Mouse (Mus musculus): ENCODE data around the gene Prr12. TPM values are rescaled to one million over a fixed set of nuclear protein-coding genes. Genes with fewer than 3 reads are reported as not detected.

Prr12 gene
- polyA plus RNA-seq, 1 experiment from 2014 or later = 18.9 TPM

DNA sequence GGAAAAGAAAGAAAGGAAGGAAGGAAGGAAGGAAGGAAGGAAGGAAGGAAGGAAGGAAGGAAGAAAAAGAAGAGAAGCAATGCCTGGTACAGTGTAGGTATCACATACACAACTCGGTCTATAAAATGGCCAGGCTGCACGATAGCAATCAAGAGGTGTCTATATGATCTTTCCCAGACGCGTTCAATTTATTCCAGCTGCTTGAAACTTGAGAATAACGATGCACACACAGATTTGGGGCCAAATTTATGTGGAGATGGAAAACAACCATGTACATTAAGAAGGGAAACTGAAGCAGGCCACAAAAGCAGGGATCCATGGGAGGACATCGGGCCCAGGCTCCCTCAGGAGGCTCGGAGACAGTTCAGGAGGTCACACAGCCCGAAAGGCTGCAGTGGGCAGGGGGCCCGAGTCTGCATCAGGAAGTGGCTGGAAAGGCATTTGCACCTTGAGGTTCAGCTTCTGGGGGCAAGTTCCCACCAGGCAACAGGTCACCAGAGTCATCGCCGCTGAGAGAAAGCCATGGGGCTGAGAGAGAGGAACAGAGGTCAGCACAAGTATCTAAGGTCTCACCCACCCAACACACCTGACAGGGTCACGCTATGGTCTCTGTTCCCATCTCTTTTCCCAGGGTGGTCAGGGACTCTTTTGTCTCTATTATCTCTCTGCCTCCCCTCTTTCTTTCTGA, 40.3 kb upstream of the Prr12 start:
- peaks cover 27% of the 10 kb centered on the region; the same call in 1 of the 2 replicates for H3K4me1 ChIP-seq (ENCODE audit: control insufficient read depth, insufficient read depth, low read length)
- ATAC-seq (ENCODE audit: low FRiP score, low TSS enrichment) = no peak
- H3K27me3 ChIP-seq (ENCODE audit: control insufficient read depth, insufficient read depth, low read length) = no peaks in the 10 kb centered on the region
- 33% methylated on average over 12 of the region's 12 CpGs for WGBS
- no peak overlapping the region for H3K9ac ChIP-seq (ENCODE audit: low read depth, low read length)
- H3K36me3 ChIP-seq (ENCODE audit: control insufficient read depth, insufficient read depth, low read length) = peaks cover 18% of the 10 kb centered on the region
- peak overlapping the region; percentile 3; the same call in 1 of the 2 replicates for H3K4me2 ChIP-seq (replicated peaks; ENCODE audit: low read depth, low read length)
- H3K27ac ChIP-seq (ENCODE audit: low read depth, low read length) = peak overlapping the region; percentile 85
- no peak overlapping the region for H3K4me3 ChIP-seq (ENCODE audit: low read length)
- H3K9me3 ChIP-seq (ENCODE audit: control insufficient read depth, low read length) = no peaks in the 10 kb centered on the region

DNA sequence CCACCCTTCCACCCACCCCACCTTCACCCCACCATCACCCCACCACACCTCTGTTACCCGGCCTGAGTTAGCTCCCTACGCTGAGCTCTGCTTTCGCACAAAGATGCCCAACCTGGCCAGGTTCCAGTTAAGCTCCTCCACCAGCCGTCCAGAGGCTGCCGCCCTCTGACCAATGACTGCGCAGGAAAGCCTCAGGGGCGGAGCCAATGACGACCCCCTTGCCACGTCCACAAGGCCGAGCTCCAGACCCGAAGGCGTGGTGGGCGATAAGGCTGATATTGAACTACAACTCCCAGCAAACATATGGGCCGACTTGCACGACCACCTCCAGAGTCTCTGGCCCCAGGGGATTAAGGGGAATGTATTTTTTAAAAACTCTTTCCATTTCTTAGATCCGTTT, 39.4 kb upstream of the Prr12 start, which contains the start of gene Rcn3:
Gene Rcn3, minus strand, starts transcription at position 174 of the 400 bp plus-strand sequence.
- ATAC-seq (ENCODE audit: low FRiP score, low TSS enrichment) = peak; percentile 91
- peak within 1 kb of the TSS; percentile 76 for H3K4me2 ChIP-seq (replicated peaks; ENCODE audit: low read depth, low read length)
- WGBS = under 1% methylated on average over 16 of the region's 16 CpGs
- peak within 1 kb of the TSS; percentile 85 for H3K27ac ChIP-seq (ENCODE audit: low read depth, low read length)
- H3K9ac ChIP-seq (ENCODE audit: low read depth, low read length) = peak within 1 kb of the TSS; percentile 78
- H3K4me3 ChIP-seq (ENCODE audit: low read length) = peak within 1 kb of the TSS; percentile 58
- H3K36me3 ChIP-seq (ENCODE audit: control insufficient read depth, insufficient read depth, low read length) = peaks cover 25% of the 10 kb centered on the region
- H3K4me1 ChIP-seq (ENCODE audit: control insufficient read depth, insufficient read depth, low read length) = peaks cover 27% of the 10 kb centered on the region; the same call in 1 of the 2 replicates
- H3K9me3 ChIP-seq (ENCODE audit: control insufficient read depth, low read length) = no peaks in the 10 kb centered on the region
- no peaks in the 10 kb centered on the region for H3K27me3 ChIP-seq (ENCODE audit: control insufficient read depth, insufficient read depth, low read length)

GRCm38 (mm10) chr7:45091001-45091990, 38.6 kb upstream of the Prr12 start:
- Histone ChIP-seq H3K27ac (ENCODE audit: low read depth, low read length) (peak overlapping the region; percentile 83), H3K27me3 (ENCODE audit: control insufficient read depth, insufficient read depth, low read length) (no peaks in the 10 kb centered on the region), H3K9ac (ENCODE audit: low read depth, low read length) (peak overlapping the region; percentile 78), H3K9me3 (ENCODE audit: control insufficient read depth, low read length) (no peaks in the 10 kb centered on the region), H3K36me3 (ENCODE audit: control insufficient read depth, insufficient read depth, low read length) (peaks cover 29% of the 10 kb centered on the region), H3K4me2 (replicated peaks; ENCODE audit: low read depth, low read length) (peak overlapping the region; percentile 76), H3K4me1 (ENCODE audit: control insufficient read depth, insufficient read depth, low read length) (peaks cover 27% of the 10 kb centered on the region; the same call in 1 of the 2 replicates), H3K4me3 (ENCODE audit: low read length) (peak overlapping the region; percentile 58)
- 9% methylated on average over 35 of the region's 35 CpGs for WGBS
- ATAC-seq (ENCODE audit: low FRiP score, low TSS enrichment) = peak; percentile 41

- Histone ChIP-seq H3K4me3 (ENCODE audit: low read length) (peak overlapping the region; percentile 58), H3K4me1 (ENCODE audit: control insufficient read depth, insufficient read depth, low read length) (peaks cover 27% of the 10 kb centered on the region; the same call in 1 of the 2 replicates), H3K36me3 (ENCODE audit: control insufficient read depth, insufficient read depth, low read length) (peaks cover 34% of the 10 kb centered on the region), H3K27me3 (ENCODE audit: control insufficient read depth, insufficient read depth, low read length) (no peaks in the 10 kb centered on the region), H3K4me2 (replicated peaks; ENCODE audit: low read depth, low read length) (peak overlapping the region; percentile 76; the same call in 1 of the 2 replicates), H3K27ac (ENCODE audit: low read depth, low read length) (no peak overlapping the region), H3K9me3 (ENCODE audit: control insufficient read depth, low read length) (no peaks in the 10 kb centered on the region), H3K9ac (ENCODE audit: low read depth, low read length) (no peak overlapping the region)
- ATAC-seq (ENCODE audit: low FRiP score, low TSS enrichment) = no peak
- 74% methylated on average over 13 of the region's 13 CpGs for WGBS
Observed at GRCm38 (mm10) chr7:45090251-45090977, 37.7 kb upstream of the Prr12 start.

GRCm38 (mm10) chr7:45088597-45088996, 35.9 kb upstream of the Prr12 start:
- H3K9ac ChIP-seq (ENCODE audit: low read depth, low read length) = no peak overlapping the region
- ATAC-seq (ENCODE audit: low FRiP score, low TSS enrichment) = no peak
- WGBS = 95% methylated on average over 17 of the region's 17 CpGs

DNA sequence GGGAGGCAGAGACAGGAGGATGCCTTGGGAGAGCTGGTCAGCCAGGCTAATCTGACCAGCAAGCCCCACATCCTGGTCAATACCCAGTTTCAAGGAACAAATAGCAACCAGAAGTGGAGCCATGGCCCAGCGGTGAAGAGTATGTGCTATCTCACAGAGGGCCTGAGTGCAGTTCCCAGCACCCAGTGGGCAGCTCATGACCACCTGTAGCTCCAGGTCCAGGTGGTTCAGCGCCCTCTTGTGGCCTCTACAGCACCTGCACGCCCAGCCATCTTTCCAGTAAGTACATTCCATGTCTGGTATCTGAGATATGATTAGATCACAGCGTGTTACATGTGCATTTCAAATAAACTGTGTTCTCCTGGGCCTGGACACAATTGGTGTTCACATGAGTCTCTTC, 33.4 kb upstream of the Prr12 start:
- H3K4me1 ChIP-seq (ENCODE audit: control insufficient read depth, insufficient read depth, low read length) = peaks cover 8% of the 10 kb centered on the region; the same call in 1 of the 2 replicates
- H3K9me3 ChIP-seq (ENCODE audit: control insufficient read depth, low read length) = no peaks in the 10 kb centered on the region
- H3K27ac ChIP-seq (ENCODE audit: low read depth, low read length) = no peak overlapping the region
- ATAC-seq (ENCODE audit: low FRiP score, low TSS enrichment) = no peak
- no peak overlapping the region for H3K4me3 ChIP-seq (ENCODE audit: low read length)
- no peak overlapping the region for H3K9ac ChIP-seq (ENCODE audit: low read depth, low read length)
- H3K27me3 ChIP-seq (ENCODE audit: control insufficient read depth, insufficient read depth, low read length) = no peaks in the 10 kb centered on the region
- peaks cover 60% of the 10 kb centered on the region for H3K36me3 ChIP-seq (ENCODE audit: control insufficient read depth, insufficient read depth, low read length)
- WGBS = 81% methylated on average over 4 of the region's 4 CpGs
- no peak overlapping the region for H3K4me2 ChIP-seq (replicated peaks; ENCODE audit: low read depth, low read length)

More at GRCm38 (mm10) chr7:45088597-45088996, 35.9 kb upstream of the Prr12 start:
- no peaks in the 10 kb centered on the region for H3K9me3 ChIP-seq (ENCODE audit: control insufficient read depth, low read length)
- H3K27ac ChIP-seq (ENCODE audit: low read depth, low read length) = no peak overlapping the region
- H3K27me3 ChIP-seq (ENCODE audit: control insufficient read depth, insufficient read depth, low read length) = no peaks in the 10 kb centered on the region
- peaks cover 17% of the 10 kb centered on the region; the same call in 1 of the 2 replicates for H3K4me1 ChIP-seq (ENCODE audit: control insufficient read depth, insufficient read depth, low read length)
- H3K36me3 ChIP-seq (ENCODE audit: control insufficient read depth, insufficient read depth, low read length) = peaks cover 49% of the 10 kb centered on the region
- H3K4me2 ChIP-seq (replicated peaks; ENCODE audit: low read depth, low read length) = no peak overlapping the region
- H3K4me3 ChIP-seq (ENCODE audit: low read length) = no peak overlapping the region

DNA sequence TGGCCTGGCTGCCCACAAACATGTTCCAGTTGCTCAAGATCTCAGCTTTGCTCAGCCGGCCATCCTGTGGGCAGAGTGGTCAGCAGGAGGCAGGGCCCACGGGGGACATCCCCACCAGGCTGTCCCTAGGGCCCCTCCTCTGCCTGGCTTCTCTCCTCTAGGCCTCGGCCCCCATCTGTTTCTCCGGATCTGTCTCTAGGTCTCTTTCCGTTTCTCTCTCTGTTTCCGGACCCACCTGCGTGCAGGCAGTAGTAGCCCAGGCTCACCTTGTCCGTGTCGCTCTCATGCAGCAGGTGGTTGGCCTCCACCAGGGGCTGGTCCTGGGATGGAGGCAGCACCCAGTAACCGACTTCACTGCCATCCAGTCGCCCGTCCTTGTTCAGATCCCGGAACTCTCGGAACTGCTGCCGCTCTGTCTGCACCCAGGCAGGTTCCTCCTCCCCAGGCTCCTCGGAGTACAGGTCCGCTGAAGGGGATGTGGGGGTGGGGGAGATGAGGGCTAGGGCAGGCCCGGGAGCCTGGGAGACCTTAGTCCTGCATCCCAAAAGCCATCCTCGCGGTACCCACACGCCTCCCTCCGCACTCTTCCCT, 30.7 kb upstream of the Prr12 start:
- Histone ChIP-seq H3K9me3 (ENCODE audit: control insufficient read depth, low read length) (no peaks in the 10 kb centered on the region), H3K4me2 (replicated peaks; ENCODE audit: low read depth, low read length) (no peak overlapping the region), H3K9ac (ENCODE audit: low read depth, low read length) (no peak overlapping the region), H3K4me1 (ENCODE audit: control insufficient read depth, insufficient read depth, low read length) (peaks cover 4% of the 10 kb centered on the region; the same call in 1 of the 2 replicates), H3K4me3 (ENCODE audit: low read length) (no peak overlapping the region), H3K27me3 (ENCODE audit: control insufficient read depth, insufficient read depth, low read length) (no peaks in the 10 kb centered on the region), H3K36me3 (ENCODE audit: control insufficient read depth, insufficient read depth, low read length) (peaks cover 55% of the 10 kb centered on the region), H3K27ac (ENCODE audit: low read depth, low read length) (no peak overlapping the region)
- no peak for ATAC-seq (ENCODE audit: low FRiP score, low TSS enrichment)
- 84% methylated on average over 22 of the region's 22 CpGs for WGBS

Data from kidney, embryonic 14.5 days (tissue).